Mouse (Mus musculus): Measurements from ENCODE around the gene Ephb2. TPM values are rescaled to one million over a fixed set of nuclear protein-coding genes. Genes with fewer than 3 reads are reported as not detected.

Ephb2 gene
- polyA plus RNA-seq, 1 experiment, result 0.03 TPM

DNA sequence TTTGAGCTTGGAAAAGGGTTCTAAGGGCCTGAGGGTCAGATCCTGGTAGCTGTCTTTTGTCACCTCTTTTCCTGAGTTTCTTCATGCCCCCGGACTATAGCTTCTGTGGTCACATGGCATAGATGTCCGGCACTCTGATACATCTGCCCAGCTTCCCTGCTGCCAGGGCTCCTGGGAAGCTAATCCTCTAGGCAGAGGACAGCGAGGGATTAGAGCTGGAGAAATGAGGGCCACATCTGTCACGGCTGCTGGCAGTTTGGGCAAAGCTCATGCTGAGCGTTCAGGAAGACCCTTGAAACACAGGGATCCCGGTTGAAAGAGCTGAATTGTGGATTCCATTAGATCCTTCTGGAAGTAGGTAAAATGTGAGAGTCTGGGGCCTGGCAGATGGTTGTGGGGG lies 213.4 kb downstream of the Ephb2 start, which contains the start of gene Lactbl1:
TSS of gene Lactbl1 (plus strand) at position 234 of the 400 bp plus-strand sequence.
- TF ChIP-seq GATA1 (IDR thresholded peaks at IDR 0.05; ENCODE audit: low read length), result no peak

- no peak for TF ChIP-seq GATA1 (IDR thresholded peaks at IDR 0.05; ENCODE audit: low read length)
These were observed 213.8 kb downstream of the Ephb2 start for GRCm38 (mm10) chr4:136621956-136622355.

DNA sequence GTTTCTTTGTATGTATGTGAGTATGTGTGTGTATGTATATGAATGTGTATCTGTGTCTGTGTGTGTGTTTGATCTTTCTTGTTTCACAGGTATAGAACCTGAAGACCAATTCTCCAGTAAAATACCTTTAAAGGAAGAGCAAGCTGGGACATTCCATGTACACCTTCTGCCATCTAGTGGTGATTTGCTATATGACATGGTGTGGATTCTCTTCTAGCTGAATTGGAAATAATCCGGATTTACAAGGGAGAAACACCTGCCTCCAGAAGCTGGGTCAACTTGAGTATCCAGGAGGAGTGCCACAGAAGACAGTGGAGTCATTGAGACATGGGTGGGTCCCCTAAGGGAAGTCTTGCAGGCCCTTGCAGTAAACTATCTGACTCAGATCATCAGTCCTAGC lies 214.5 kb downstream of the Ephb2 start:
- TF ChIP-seq GATA1 (IDR thresholded peaks at IDR 0.05; ENCODE audit: low read length), result no peak

DNA sequence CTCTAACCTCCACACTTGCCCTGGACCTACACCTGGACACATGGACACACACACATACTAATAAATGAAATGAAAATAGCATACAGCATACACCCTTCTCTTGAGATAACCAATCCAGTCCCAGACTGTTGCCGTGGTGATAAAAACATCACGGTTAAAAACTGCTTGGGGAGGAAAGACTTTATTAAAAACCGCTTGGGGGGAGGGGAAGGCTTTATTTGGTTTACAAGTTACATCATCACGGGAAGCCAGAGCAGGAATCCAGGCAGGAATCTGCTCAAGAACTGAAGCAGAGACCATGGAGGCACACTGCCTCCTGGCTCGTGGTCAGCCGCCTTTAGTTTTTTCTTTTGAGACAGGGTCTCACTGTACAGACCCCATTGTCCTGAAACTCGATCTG lies 222.1 kb downstream of the Ephb2 start:
- TF ChIP-seq GATA1 (IDR thresholded peaks at IDR 0.05; ENCODE audit: low read length), result no peak

DNA sequence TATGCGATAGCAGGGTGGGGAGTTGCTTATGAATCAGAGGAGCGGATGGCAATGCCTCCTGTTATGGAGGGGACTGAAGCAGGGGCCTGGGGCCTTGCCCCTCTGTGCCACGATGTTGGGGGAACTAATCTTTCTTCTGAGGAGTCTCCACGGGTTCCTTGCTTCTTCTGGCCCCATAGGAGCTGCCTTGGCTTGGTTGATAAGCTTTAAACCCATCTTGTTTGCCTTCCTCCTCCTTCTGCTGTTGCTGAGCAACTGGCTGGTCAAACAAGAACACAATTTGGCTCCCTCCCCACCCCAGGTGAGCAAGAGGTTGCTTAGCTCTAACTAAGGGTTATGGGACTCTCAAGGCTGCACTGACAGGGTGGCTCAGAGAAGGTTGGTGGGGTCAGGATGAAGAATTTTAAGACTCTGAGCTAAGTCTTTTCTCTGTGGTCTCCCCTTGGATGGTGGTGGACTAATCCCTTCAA lies 225.4 kb downstream of the Ephb2 start, which contains the start of gene Tex46:
TSS of gene Tex46 (plus strand) at position 51 of the 470 bp plus-strand sequence.
- no peak for TF ChIP-seq GATA1 (IDR thresholded peaks at IDR 0.05; ENCODE audit: low read length)

GRCm38 (mm10) chr4:136605756-136606485 lies 229.9 kb downstream of the Ephb2 start:
- TF ChIP-seq GATA1 (IDR thresholded peaks at IDR 0.05; ENCODE audit: low read length), result no peak

DNA sequence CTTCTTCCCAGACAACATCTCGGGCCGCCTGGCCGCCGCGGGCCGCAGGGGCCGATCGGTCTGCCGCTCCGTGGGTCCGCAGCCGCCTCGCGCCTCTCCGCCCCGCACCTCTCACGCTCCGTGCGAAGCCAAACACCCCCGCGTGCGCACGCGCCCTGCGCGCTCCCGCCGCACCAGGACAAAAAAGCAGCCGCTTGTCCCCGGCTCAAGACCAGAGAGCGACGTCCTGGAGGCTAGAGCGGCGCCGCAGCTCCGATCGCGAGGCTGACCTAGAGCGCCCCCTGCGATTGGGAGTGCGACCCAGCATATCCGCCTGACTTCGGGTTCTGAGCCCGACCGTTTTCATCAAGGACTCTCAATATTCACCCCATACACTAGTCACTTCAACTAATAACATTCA lies 233.2 kb downstream of the Ephb2 start, which contains the start of gene Kdm1a:
TSS of gene Kdm1a (minus strand) at position 156 of the 400 bp plus-strand sequence.
- no peak for TF ChIP-seq GATA1 (IDR thresholded peaks at IDR 0.05; ENCODE audit: low read length)

DNA sequence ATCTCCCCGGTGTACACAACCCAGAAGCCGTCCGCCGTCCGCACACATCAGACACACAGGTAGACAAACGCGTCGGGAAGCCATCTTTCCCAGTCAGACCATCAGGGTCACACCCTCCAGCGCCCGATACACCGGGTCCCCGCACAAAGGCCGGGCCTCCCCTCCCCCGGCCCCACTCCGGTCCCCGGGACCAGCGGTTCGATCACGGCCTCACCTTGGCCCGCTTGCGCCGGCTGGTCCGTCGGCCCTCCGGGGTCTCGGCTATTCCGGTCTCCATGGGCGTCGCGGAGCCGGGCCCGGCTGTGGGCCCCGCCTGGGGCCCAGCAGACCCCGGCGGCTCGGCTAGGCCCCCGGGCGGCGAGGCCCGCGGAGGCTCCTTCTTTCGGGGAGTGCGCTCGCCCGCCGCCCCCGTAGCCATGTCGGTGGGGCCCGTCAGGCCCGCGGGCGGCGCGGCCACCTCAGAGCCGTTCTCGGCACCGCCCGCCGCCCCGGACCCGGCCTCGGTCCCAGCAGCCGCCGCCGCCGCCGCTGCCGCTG lies 233.7 kb downstream of the Ephb2 start:
- TF ChIP-seq GATA1 (IDR thresholded peaks at IDR 0.05; ENCODE audit: low read length), result no peak

- TF ChIP-seq GATA1 (IDR thresholded peaks at IDR 0.05; ENCODE audit: low read length), result no peak
These were observed 234.3 kb downstream of the Ephb2 start for GRCm38 (mm10) chr4:136601476-136601875.

DNA sequence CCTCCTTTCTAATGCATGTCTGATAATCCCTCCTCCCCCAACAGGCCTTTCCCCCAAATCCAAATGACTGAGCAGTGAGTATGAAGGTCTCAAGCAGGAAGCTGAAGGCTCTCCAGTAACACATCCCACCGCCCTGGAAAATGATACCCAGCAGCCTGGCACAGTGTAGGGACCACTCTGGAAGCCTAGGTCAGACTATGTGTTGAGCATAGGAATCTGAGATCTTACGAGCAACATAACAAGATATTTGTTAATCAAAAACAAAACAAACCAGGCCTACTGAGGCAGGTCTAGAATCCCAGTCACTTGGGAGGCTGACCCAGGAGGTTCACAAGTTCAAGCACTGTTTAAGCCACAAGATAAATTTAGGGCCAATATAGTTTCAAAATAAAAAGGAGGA lies 235.3 kb downstream of the Ephb2 start:
- no peak for TF ChIP-seq GATA1 (IDR thresholded peaks at IDR 0.05; ENCODE audit: low read length)

DNA sequence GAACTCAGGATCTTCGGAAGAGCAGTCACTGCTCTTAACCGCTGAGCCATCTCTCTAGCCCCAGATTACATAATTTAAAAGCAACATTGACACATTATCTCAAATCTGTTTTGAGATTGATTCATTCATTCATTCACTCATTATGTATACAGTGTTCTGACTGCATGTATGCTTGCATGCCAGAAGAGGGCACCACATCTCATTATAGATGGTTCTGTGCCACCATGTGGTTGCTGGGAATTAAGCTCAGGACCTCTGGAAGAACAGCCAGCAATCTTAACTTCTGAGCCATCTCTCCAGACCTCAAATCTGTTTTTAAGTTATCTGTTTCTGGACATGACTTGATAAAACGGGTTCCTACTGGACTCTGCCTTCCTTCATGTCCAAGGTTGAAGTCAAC lies 235.9 kb downstream of the Ephb2 start:
- no peak for TF ChIP-seq GATA1 (IDR thresholded peaks at IDR 0.05; ENCODE audit: low read length)

DNA sequence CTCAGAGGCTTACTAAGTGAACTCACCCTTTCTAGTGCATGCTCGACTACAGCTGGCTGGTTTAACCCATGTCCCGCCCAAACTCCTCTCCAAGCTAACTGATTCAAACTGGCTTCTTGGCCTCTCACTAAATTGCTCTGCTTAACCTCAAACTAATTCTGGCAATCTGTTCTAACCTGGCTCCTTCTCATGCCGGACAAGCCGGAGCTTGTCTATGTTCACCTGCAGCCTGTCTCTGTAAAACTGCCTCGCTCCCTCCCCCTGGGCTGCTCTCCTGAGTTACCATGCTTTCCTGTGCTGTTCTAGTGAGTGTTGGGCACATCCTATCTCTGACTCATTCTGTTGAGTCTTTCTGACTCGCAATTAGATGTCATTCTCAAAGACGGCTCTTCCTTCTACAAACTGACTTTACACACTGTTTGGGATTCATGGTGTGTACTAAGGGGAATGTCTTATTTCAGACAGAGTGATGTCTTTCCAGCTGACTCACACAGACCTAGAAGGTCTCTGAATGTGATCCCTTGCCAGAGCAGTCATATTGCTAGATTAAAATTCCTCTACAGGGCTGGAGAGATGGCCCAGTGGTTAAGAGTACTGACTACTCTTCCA lies 237.4 kb downstream of the Ephb2 start:
- TF ChIP-seq GATA1 (IDR thresholded peaks at IDR 0.05; ENCODE audit: low read length), result no peak

Other genes starting within 250 kb of the Ephb2 start
- 19.1 and 26.2 TPM in 2 replicates for gene Kdm1a, start 233.3 kb downstream of the Ephb2 start, polyA plus RNA-seq (2012)
- not detected in 2 replicates for gene Tex46, start 225.6 kb downstream of the Ephb2 start, polyA plus RNA-seq (2012)
- gene Lactbl1, start 213.4 kb downstream of the Ephb2 start, polyA plus RNA-seq (2012), result not detected in 2 replicates
- gene C1qb, start 50.2 kb upstream of the Ephb2 start, polyA plus RNA-seq (2012), result not detected in 2 replicates
- not detected in 2 replicates for gene C1qc, start 57.1 kb upstream of the Ephb2 start, polyA plus RNA-seq (2012)
- not detected in 2 replicates for gene C1qa, start 62.8 kb upstream of the Ephb2 start, polyA plus RNA-seq (2012)
- 0.02 TPM in 2 replicates for gene Epha8, start 120.8 kb upstream of the Ephb2 start, polyA plus RNA-seq (2012)
- 10.4 and 18.9 TPM in 2 replicates for gene Zbtb40, start 212.8 kb upstream of the Ephb2 start, polyA plus RNA-seq (2012)

Data from G1E-ER4 (cell line).